Mouse (Mus musculus) embryonic facial prominence, embryonic 13.5 days (tissue): Measurements from ENCODE around the gene Trappc3l. TPM values are rescaled to one million over a fixed set of nuclear protein-coding genes. Genes with fewer than 3 reads are reported as not detected.

Experiments
- ATAC-seq: fragments of 200-750 bp; cut with Nextera tagmentation; 2 replicates; pipeline ENCODE4 v1.8.0; 2017; ENCODE audit warnings: low read depth; ENCODE audit not compliant: insufficient number of reproducible peaks, insufficient read depth, low FRiP score, low TSS enrichment
- H3K27ac ChIP-seq: fragments of 300-500 bp; sonication (generic); 2 replicates; pipeline ENCODE4 v1.5.1; 2015; ENCODE audit warnings: moderate library complexity, mild to moderate bottlenecking, inconsistent platforms
- H3K27me3 ChIP-seq: fragments of 300-500 bp; sonication (generic); 2 replicates; pipeline ENCODE4 v1.6.1; 2015; ENCODE audit warnings: mild to moderate bottlenecking, inconsistent platforms
- H3K36me3 ChIP-seq: fragments of 300-500 bp; sonication (generic); 2 replicates; pipeline ENCODE4 v1.6.1; 2015; ENCODE audit warnings: mild to moderate bottlenecking, inconsistent platforms
- H3K4me1 ChIP-seq: fragments of 300-500 bp; sonication (generic); 2 replicates; pipeline ENCODE4 v1.6.1; 2015; ENCODE audit warnings: inconsistent platforms
- H3K4me2 ChIP-seq: fragments of 300-500 bp; sonication (generic); 2 replicates; pipeline ENCODE4 v1.6.1; 2015; ENCODE audit warnings: moderate library complexity, mild to moderate bottlenecking, inconsistent platforms
- H3K4me3 ChIP-seq: fragments of 300-500 bp; sonication (generic); 2 replicates; pipeline ENCODE4 v1.5.1; 2015; ENCODE audit warnings: mild to moderate bottlenecking, inconsistent platforms
- H3K9ac ChIP-seq: fragments of 300-500 bp; sonication (generic); 2 replicates; pipeline ENCODE4 v1.6.1; 2015; ENCODE audit warnings: mild to moderate bottlenecking, inconsistent platforms
- H3K9me3 ChIP-seq: fragments of 300-500 bp; sonication (generic); 2 replicates; pipeline ENCODE4 v1.6.1; 2016; ENCODE audit warnings: inconsistent platforms
- WGBS: fragments of 180-500 bp; shearing (Covaris S2); methylation state at CpG from one replicate; pipeline ENCODE4 v1.1.7; 2015; ENCODE audit warnings: mixed read lengths; 5-methylcytosine and 5-hydroxymethylcytosine counted together
- polyA plus RNA-seq: library from polyadenylated mRNA; unstranded; fragments of >200 nt; fragmentation: Nextera tagmentation; extraction: Ambion mirVana; gene quantifications from 2 replicates; pipeline ENCODE4 v1.2.1, GENCODE M21; 2015

Gene Trappc3l
- polyA plus RNA-seq, 1 experiment from 2014 or later = not detected

- no peak for ATAC-seq
Observed at GRCm38 (mm10) chr10:34053987-34054386, 16.6 kb downstream of the Trappc3l start.

DNA sequence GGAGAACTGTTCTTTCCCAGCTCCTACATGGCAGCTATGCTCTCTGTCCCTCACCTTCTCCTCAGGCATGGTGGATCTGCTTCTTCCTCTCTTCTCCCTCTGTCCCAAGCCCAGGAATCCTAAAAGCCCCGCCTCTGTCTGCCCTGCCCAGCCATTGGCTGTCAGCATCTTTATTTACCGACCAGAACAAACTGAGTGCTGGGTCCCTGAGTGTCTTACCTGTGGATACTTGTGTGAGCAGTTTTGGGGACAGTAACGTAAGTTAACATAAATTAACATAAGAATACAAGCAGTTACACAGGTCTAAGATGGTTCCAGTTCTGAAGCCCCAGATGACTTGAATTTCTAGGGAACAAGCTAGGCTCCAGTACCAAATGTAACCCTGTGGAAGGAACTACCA lies 29.2 kb downstream of the Trappc3l start:
- Histone ChIP-seq H3K27ac (no peak overlapping the region), H3K4me1 (no peaks in the 10 kb centered on the region), H3K4me3 (no peak overlapping the region), H3K9ac (no peak overlapping the region), H3K36me3 (no peaks in the 10 kb centered on the region), H3K9me3 (no peaks in the 10 kb centered on the region), H3K27me3 (no peaks in the 10 kb centered on the region), H3K4me2 (no peak overlapping the region)
- no peak for ATAC-seq
- WGBS = 54% methylated on average over 3 of the region's 3 CpGs

More at GRCm38 (mm10) chr10:34053987-34054386, 16.6 kb downstream of the Trappc3l start:
- Histone ChIP-seq H3K4me1 (no peaks in the 10 kb centered on the region), H3K4me2 (no peak overlapping the region), H3K9me3 (no peaks in the 10 kb centered on the region), H3K27me3 (no peaks in the 10 kb centered on the region), H3K4me3 (no peak overlapping the region), H3K9ac (no peak overlapping the region), H3K27ac (no peak overlapping the region), H3K36me3 (no peaks in the 10 kb centered on the region)
- 87% methylated on average over 2 of the region's 2 CpGs for WGBS

DNA sequence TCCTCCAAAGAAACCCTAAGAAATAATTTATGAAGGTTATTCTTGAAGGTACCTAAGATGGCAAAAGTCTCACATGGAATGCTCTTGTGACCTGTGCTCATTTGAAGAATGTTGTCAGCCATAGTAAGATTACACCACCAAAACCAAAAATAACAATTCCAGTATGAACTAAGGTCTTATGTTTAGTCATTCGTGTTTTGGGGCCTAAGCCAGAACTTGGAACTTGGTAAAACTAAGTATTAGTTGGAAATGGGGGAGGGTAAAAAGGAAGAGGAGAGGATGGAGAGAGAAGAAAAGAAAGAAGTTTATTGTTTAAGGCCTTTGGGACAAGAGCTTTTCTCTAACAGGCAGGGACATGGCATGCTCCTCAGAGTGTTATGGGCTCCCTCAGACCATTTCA lies 32.2 kb downstream of the Trappc3l start:
- Histone ChIP-seq H3K4me3 (no peak overlapping the region), H3K9ac (no peak overlapping the region), H3K4me2 (no peak overlapping the region), H3K9me3 (no peaks in the 10 kb centered on the region), H3K36me3 (no peaks in the 10 kb centered on the region), H3K27me3 (no peaks in the 10 kb centered on the region), H3K4me1 (no peaks in the 10 kb centered on the region), H3K27ac (no peak overlapping the region)
- ATAC-seq = no peak
- WGBS = 58% methylated on average over 1 of the region's 1 CpGs

- Histone ChIP-seq H3K36me3 (no peaks in the 10 kb centered on the region), H3K4me2 (no peak overlapping the region), H3K4me3 (no peak overlapping the region), H3K9me3 (no peaks in the 10 kb centered on the region), H3K9ac (no peak overlapping the region), H3K4me1 (no peaks in the 10 kb centered on the region), H3K27ac (no peak overlapping the region), H3K27me3 (no peaks in the 10 kb centered on the region)
- ATAC-seq = no peak
- WGBS = 45% methylated on average over 5 of the region's 5 CpGs
Observed at GRCm38 (mm10) chr10:34070999-34071492, 33.6 kb downstream of the Trappc3l start.

DNA sequence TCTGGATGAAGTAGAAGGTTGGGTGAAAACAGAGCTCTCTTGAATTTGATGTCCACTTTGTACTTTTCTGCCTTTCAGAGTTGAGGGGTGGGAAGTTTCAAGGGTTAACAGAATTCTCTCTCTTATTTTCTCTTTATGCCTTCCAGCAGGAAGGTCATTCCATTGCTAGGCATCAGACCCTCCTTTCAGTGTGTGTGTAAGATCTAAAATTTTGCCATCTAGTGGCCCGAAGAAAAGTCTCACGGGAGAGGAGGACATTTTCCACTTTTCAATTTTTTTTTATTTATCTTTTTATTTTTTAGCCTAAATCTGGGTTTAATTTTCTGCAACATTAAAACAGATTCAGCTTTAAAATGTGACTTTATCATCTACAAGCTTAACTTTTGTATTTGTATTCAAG lies 34.3 kb downstream of the Trappc3l start:
- H3K4me3 ChIP-seq = no peak overlapping the region
- no peak for ATAC-seq
- no peak overlapping the region for H3K27ac ChIP-seq
- no peaks in the 10 kb centered on the region for H3K9me3 ChIP-seq
- WGBS = 41% methylated on average over 2 of the region's 2 CpGs
- H3K36me3 ChIP-seq = no peaks in the 10 kb centered on the region
- H3K4me1 ChIP-seq = no peaks in the 10 kb centered on the region
- no peak overlapping the region for H3K4me2 ChIP-seq
- H3K9ac ChIP-seq = no peak overlapping the region
- no peaks in the 10 kb centered on the region for H3K27me3 ChIP-seq

GRCm38 (mm10) chr10:34074522-34075200 lies 37.3 kb downstream of the Trappc3l start:
- Histone ChIP-seq H3K4me3 (no peak overlapping the region), H3K9me3 (no peaks in the 10 kb centered on the region), H3K36me3 (no peaks in the 10 kb centered on the region), H3K27me3 (no peaks in the 10 kb centered on the region), H3K4me1 (no peaks in the 10 kb centered on the region), H3K9ac (no peak overlapping the region), H3K27ac (no peak overlapping the region), H3K4me2 (no peak overlapping the region)
- WGBS = 82% methylated on average over 5 of the region's 5 CpGs
- no peak for ATAC-seq

DNA sequence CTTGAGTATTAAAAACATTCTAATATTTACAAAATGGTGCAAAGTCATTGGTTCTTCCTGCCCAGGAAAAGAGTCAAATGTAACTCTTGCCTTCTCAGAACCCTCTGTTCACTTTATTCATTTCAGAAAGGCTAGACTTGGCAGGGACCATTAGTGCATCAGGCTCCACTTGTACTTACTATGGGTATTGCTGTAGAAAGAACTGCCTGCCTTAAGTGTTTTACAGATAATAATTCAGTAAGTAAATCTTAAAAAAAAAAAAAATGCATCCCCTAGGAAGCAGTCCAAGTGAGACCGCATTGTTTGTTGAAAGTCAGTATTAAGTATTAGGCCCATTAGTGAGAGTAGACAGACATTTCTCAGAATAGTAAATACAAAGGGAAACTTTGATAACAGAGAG lies 49.1 kb downstream of the Trappc3l start:
- H3K4me3 ChIP-seq = no peak overlapping the region
- no peak overlapping the region for H3K4me2 ChIP-seq
- no peak overlapping the region for H3K27ac ChIP-seq
- no peak for ATAC-seq
- no peaks in the 10 kb centered on the region for H3K36me3 ChIP-seq
- no peaks in the 10 kb centered on the region for H3K9me3 ChIP-seq
- 98% methylated on average over 1 of the region's 1 CpGs for WGBS
- no peaks in the 10 kb centered on the region for H3K4me1 ChIP-seq
- no peak overlapping the region for H3K9ac ChIP-seq
- H3K27me3 ChIP-seq = no peaks in the 10 kb centered on the region

- WGBS = 73% methylated on average over 2 of the region's 2 CpGs
- Histone ChIP-seq H3K9me3 (no peaks in the 10 kb centered on the region), H3K9ac (no peak overlapping the region), H3K4me1 (no peaks in the 10 kb centered on the region), H3K4me2 (no peak overlapping the region), H3K36me3 (no peaks in the 10 kb centered on the region), H3K27ac (no peak overlapping the region), H3K27me3 (no peaks in the 10 kb centered on the region), H3K4me3 (no peak overlapping the region)
- no peak for ATAC-seq
Observed at GRCm38 (mm10) chr10:34088515-34088914, 51.1 kb downstream of the Trappc3l start.

GRCm38 (mm10) chr10:34089517-34089916 lies 52.1 kb downstream of the Trappc3l start:
- 51% methylated on average over 3 of the region's 3 CpGs for WGBS
- no peaks in the 10 kb centered on the region for H3K36me3 ChIP-seq
- ATAC-seq = no peak
- H3K9ac ChIP-seq = no peak overlapping the region
- H3K4me2 ChIP-seq = no peak overlapping the region
- H3K27ac ChIP-seq = no peak overlapping the region
- peaks cover 3% of the 10 kb centered on the region; the same call in 1 of the 2 replicates for H3K4me1 ChIP-seq
- no peaks in the 10 kb centered on the region for H3K27me3 ChIP-seq
- no peak overlapping the region for H3K4me3 ChIP-seq
- no peaks in the 10 kb centered on the region for H3K9me3 ChIP-seq

- Histone ChIP-seq H3K4me2 (no peak overlapping the region), H3K36me3 (no peaks in the 10 kb centered on the region), H3K9me3 (no peaks in the 10 kb centered on the region), H3K27ac (no peak overlapping the region), H3K27me3 (no peaks in the 10 kb centered on the region), H3K4me3 (no peak overlapping the region), H3K4me1 (peaks cover 10% of the 10 kb centered on the region; the same call in 1 of the 2 replicates), H3K9ac (no peak overlapping the region)
- 88% methylated on average over 1 of the region's 1 CpGs for WGBS
- no peak for ATAC-seq
Observed at GRCm38 (mm10) chr10:34090481-34090880, 53.1 kb downstream of the Trappc3l start.

- Histone ChIP-seq H3K9me3 (no peaks in the 10 kb centered on the region), H3K4me1 (peaks cover 18% of the 10 kb centered on the region), H3K27me3 (no peaks in the 10 kb centered on the region), H3K27ac (no peak overlapping the region), H3K4me2 (no peak overlapping the region), H3K9ac (no peak overlapping the region), H3K4me3 (no peak overlapping the region), H3K36me3 (no peaks in the 10 kb centered on the region)
- 79% methylated on average over 5 of the region's 5 CpGs for WGBS
- no peak for ATAC-seq
Observed at GRCm38 (mm10) chr10:34091888-34092287, 54.5 kb downstream of the Trappc3l start.

DNA sequence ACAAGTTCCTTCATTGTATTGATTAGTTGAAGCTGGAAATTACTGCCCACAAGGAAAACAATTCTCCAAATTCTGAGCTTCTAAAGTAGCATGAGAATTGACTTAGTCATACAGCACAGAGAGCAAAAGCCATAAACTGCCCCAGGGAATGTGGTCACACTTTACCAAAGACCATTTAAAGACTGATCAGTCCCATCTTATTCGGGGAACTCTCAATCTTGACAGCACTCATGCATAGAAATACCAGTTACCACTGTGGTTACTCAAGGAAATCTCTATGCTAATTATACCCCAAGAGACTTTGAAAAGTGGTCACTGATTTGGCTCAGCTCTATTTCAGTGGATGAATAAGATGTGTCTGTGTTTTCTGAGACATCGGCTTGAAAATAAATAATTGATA lies 57.8 kb downstream of the Trappc3l start:
- Histone ChIP-seq H3K4me3 (no peak overlapping the region), H3K9ac (no peak overlapping the region), H3K4me2 (no peak overlapping the region), H3K4me1 (peaks cover 18% of the 10 kb centered on the region), H3K9me3 (no peaks in the 10 kb centered on the region), H3K36me3 (no peaks in the 10 kb centered on the region), H3K27me3 (no peaks in the 10 kb centered on the region), H3K27ac (no peak overlapping the region)
- ATAC-seq = no peak
- WGBS = 45% methylated on average over 2 of the region's 2 CpGs
